Comparison of ENCODE assay signal across 13 mouse cellular contexts in genomic region chr2:178771881-178772280, GRCm38 (mm10).
"Had no signal": no experiment of that assay in that cellular context is flagged by ENCODE, and none has a peak within 500 bp of the region (broad histone marks: within the 10 kb centered on the region; RNA-seq: fewer than 3 reads in every experiment).

No protein-coding gene starts in this region.

- DNase-seq: gastrocnemius, adult 2 months; gastrocnemius, postnatal 25 days; heart, postnatal 10 days; heart, postnatal 4 days; kidney, adult 18-20 months; kidney, adult 8-10 months; kidney, postnatal 10 days; kidney, postnatal 25 days; kidney, postnatal 4 days; layer of hippocampus, adult 9-11 months; layer of hippocampus, postnatal 36 days; liver; liver, embryonic 13.5 days had no signal
